Mouse (Mus musculus): ENCODE measurements around the gene Anapc16. TPM values are rescaled to one million over a fixed set of nuclear protein-coding genes. Genes with fewer than 3 reads are reported as not detected.

The Anapc16 gene
- polyA plus RNA-seq (2012; rRNA removed), result 92.0 and 94.0 TPM in 2 replicates

DNA sequence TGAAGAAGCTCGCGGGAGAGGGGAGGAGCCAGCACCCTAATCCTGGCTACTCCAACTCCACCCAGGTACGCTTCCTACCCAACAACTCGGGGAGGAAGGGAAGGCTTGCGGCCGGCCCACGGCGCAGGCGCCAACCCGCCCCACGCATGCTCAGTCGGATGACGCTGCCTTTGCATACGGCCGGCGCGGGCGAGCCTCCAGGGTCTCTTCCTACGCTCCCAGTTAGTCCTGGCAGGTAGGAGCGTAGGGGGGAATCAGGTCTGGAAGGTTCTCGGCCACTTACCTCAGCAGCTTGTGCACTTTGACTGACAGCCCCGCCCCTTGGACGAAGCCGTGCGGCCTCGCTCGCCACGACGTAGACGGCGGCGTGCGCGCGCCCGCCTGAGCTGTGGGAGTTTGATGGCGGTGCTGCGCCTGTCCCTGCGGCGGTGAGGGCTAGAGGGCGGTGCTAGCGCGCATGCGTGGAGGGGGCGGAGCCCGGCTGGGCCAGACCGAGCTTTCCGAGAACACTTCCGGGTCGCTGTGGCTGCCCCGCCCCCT lies at the start of gene Anapc16, which contains the start of gene Ascc1:
Gene Anapc16 (minus strand): TSS at position 463 of the 540 bp plus-strand sequence.
Gene Ascc1 (plus strand): TSS at position 133 of the 540 bp plus-strand sequence.

GRCm38 (mm10) chr10:59951211-59952151 lies 51.5 kb downstream of the Anapc16 start, which contains the start of gene Ddit4:
Gene Ddit4 (minus strand): TSS chr10:59951834.

Other genes starting within 250 kb of the Anapc16 start
- 24.6 and 30.1 TPM in 2 replicates for gene Dnajb12, start 123.6 kb downstream of the Anapc16 start, polyA plus RNA-seq (2012; rRNA removed)
- 65.4 and 65.5 TPM in 2 replicates for gene Ddit4, start 51.3 kb downstream of the Anapc16 start, polyA plus RNA-seq (2012; rRNA removed)
- gene Ascc1, start 330 bp downstream of the Anapc16 start, polyA plus RNA-seq (2012; rRNA removed), result 31.2 and 34.4 TPM in 2 replicates
- gene Spock2, start 103.1 kb upstream of the Anapc16 start, polyA plus RNA-seq (2012; rRNA removed), result 24.0 and 32.3 TPM in 2 replicates
- gene Chst3, start 216.1 kb upstream of the Anapc16 start, polyA plus RNA-seq (2012; rRNA removed), result 5.9 TPM in 2 replicates

All from central nervous system, embryonic 11.5 days (tissue).